Mouse (Mus musculus) C2C12 (cell line): ENCODE results near the gene Hap1.

Source experiments
- CEBPB ChIP-seq: IDR thresholded peaks from one replicate; pipeline ENCODE4 v1.6.1; 2011; ENCODE audit warnings: low read depth, mild to moderate bottlenecking, control low read depth, moderate library complexity
- CTCF ChIP-seq: IDR thresholded peaks from one replicate; pipeline ENCODE4 v1.5.1; 2011; ENCODE audit not compliant: control insufficient read depth, insufficient read depth, insufficient read length
- MAX ChIP-seq: IDR thresholded peaks from one replicate; pipeline ENCODE4 v1.6.1; 2011; ENCODE audit warnings: mild to moderate bottlenecking, control low read depth
- USF1 ChIP-seq: IDR thresholded peaks from one replicate; pipeline ENCODE4 v1.6.1; 2011; ENCODE audit warnings: low read depth, mild to moderate bottlenecking, control low read depth, moderate library complexity

DNA sequence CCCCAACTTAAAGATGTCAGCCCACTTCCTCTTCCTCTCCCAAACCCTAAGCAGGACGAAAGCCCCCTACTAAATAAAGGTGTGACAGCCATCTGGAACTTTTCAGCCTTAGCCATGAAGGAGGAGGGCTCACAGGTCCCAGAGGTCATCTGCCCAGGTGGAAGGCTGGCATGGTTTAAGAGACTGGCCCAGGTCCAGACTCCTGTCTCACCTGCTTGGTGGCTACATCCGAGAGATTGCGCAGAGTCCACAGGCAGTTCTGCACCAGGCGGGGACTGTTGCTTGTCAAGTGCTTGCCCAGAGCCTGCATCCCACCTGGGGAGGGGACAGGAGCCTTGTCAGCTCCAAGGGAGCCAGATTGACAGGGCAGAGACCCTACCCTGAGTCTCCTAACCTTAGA lies 23.4 kb upstream of the Hap1 start:
- TF ChIP-seq CTCF (no peak), CEBPB (no peak), MAX (no peak), USF1 (no peak)
